Mouse (Mus musculus): ENCODE measurements at regions not wholly inside any gene's neighbourhood (a gene's known extent, or its start where the extent isn't known, plus 50 kb on each side); places are given as distances from the start of the nearest gene placed in this dataset.

- Histone ChIP-seq H3K9me3 (ENCODE audit: control insufficient read depth, low read length) (no peaks in the 10 kb centered on the region), H3K27me3 (ENCODE audit: control insufficient read depth, insufficient read depth, low read length) (no peaks in the 10 kb centered on the region), H3K27ac (no peak overlapping the region), H3K36me3 (replicated peaks; ENCODE audit: control insufficient read depth, insufficient read depth, low read depth) (no peaks in the 10 kb centered on the region), H3K4me3 (ENCODE audit: insufficient read depth in 1 of 2, low read depth in 2 of 2, low read length in 2 of 2) (no peak overlapping the region), H3K9ac (replicated peaks) (no peak overlapping the region), H3K4me1 (replicated peaks; ENCODE audit: control insufficient read depth in 2 of 2, insufficient read depth in 2 of 2, low read length in 1 of 2) (peaks cover 0 to 7% of the 10 kb centered on the region in 2 experiments; a peak in 2 of 4 replicates), H3K4me2 (ENCODE audit: low read depth) (no peak overlapping the region)
- DNase-seq (ENCODE audit: low read depth in 3 of 3, low spot score in 3 of 3): no peak
- TF ChIP-seq EP300 (IDR thresholded peaks at IDR 0.05; ENCODE audit: low read depth) (no peak), CTCF (IDR thresholded peaks at IDR 0.05; ENCODE audit: low read depth) (no peak)
- 18% methylated on average over 6 of the region's 6 CpGs for WGBS (ENCODE audit: insufficient replicate concordance)
- ATAC-seq (ENCODE audit: insufficient read depth): no peak
Measured at GRCm38 (mm10) chr3:52415361-52415760, 147.2 kb downstream of the Foxo1 start.

- ATAC-seq (ENCODE audit: insufficient read depth) (no peak), DNase-seq (ENCODE audit: low read depth in 3 of 3, low spot score in 3 of 3) (no peak)
- H3K27ac ChIP-seq: no peak overlapping the region
- H3K4me1 ChIP-seq (replicated peaks; ENCODE audit: control insufficient read depth in 2 of 2, insufficient read depth in 2 of 2, low read length in 1 of 2): peaks cover 0 to 7% of the 10 kb centered on the region in 2 experiments; a peak in 2 of 4 replicates
- WGBS (ENCODE audit: insufficient replicate concordance): 49% methylated on average over 6 of the region's 6 CpGs
- H3K9me3 ChIP-seq (ENCODE audit: control insufficient read depth, low read length): no peaks in the 10 kb centered on the region
- TF ChIP-seq CTCF (IDR thresholded peaks at IDR 0.05; ENCODE audit: low read depth) (no peak), EP300 (IDR thresholded peaks at IDR 0.05; ENCODE audit: low read depth) (no peak)
- no peaks in the 10 kb centered on the region for H3K27me3 ChIP-seq (ENCODE audit: control insufficient read depth, insufficient read depth, low read length)
- no peak overlapping the region for H3K9ac ChIP-seq (replicated peaks)
- H3K4me2 ChIP-seq (ENCODE audit: low read depth): no peak overlapping the region
- H3K36me3 ChIP-seq (replicated peaks; ENCODE audit: control insufficient read depth, insufficient read depth, low read depth): no peaks in the 10 kb centered on the region
- no peak overlapping the region for H3K4me3 ChIP-seq (ENCODE audit: insufficient read depth in 1 of 2, low read depth in 2 of 2, low read length in 2 of 2)
Measured at GRCm38 (mm10) chr3:52414017-52414416, 145.9 kb downstream of the Foxo1 start.

- ATAC-seq (ENCODE audit: insufficient read depth): no peak
- H3K27ac ChIP-seq: no peak overlapping the region
- H3K4me3 ChIP-seq (ENCODE audit: insufficient read depth in 1 of 2, low read depth in 2 of 2, low read length in 2 of 2): no peak overlapping the region
- DNase-seq (ENCODE audit: low read depth in 3 of 3, low spot score in 3 of 3): no peak
- no peaks in the 10 kb centered on the region for H3K9me3 ChIP-seq (ENCODE audit: control insufficient read depth, low read length)
- TF ChIP-seq CTCF (IDR thresholded peaks at IDR 0.05; ENCODE audit: low read depth): no peak
- no peak for TF ChIP-seq EP300 (IDR thresholded peaks at IDR 0.05; ENCODE audit: low read depth)
- 24% methylated on average over 10 of the region's 10 CpGs for WGBS (ENCODE audit: insufficient replicate concordance)
- no peaks in the 10 kb centered on the region for H3K36me3 ChIP-seq (replicated peaks; ENCODE audit: control insufficient read depth, insufficient read depth, low read depth)
- H3K27me3 ChIP-seq (ENCODE audit: control insufficient read depth, insufficient read depth, low read length): no peaks in the 10 kb centered on the region
- H3K4me1 ChIP-seq (replicated peaks; ENCODE audit: control insufficient read depth in 2 of 2, insufficient read depth in 2 of 2, low read length in 1 of 2): peaks cover 0 to 7% of the 10 kb centered on the region in 2 experiments; a peak in 2 of 4 replicates
- H3K4me2 ChIP-seq (ENCODE audit: low read depth): no peak overlapping the region
- H3K9ac ChIP-seq (replicated peaks): no peak overlapping the region
Measured at GRCm38 (mm10) chr3:52413187-52413746, 145.1 kb downstream of the Foxo1 start.

- Histone ChIP-seq H3K27me3 (ENCODE audit: control insufficient read depth, insufficient read depth, low read length) (no peaks in the 10 kb centered on the region), H3K4me2 (ENCODE audit: low read depth) (no peak overlapping the region), H3K36me3 (replicated peaks; ENCODE audit: control insufficient read depth, insufficient read depth, low read depth) (no peaks in the 10 kb centered on the region), H3K27ac (no peak overlapping the region), H3K9ac (replicated peaks) (no peak overlapping the region), H3K9me3 (ENCODE audit: control insufficient read depth, low read length) (no peaks in the 10 kb centered on the region), H3K4me1 (replicated peaks; ENCODE audit: control insufficient read depth in 2 of 2, insufficient read depth in 2 of 2, low read length in 1 of 2) (peaks cover 0 to 7% of the 10 kb centered on the region in 2 experiments; a peak in 2 of 4 replicates), H3K4me3 (ENCODE audit: insufficient read depth in 1 of 2, low read depth in 2 of 2, low read length in 2 of 2) (no peak overlapping the region)
- TF ChIP-seq CTCF (IDR thresholded peaks at IDR 0.05; ENCODE audit: low read depth): no peak
- TF ChIP-seq EP300 (IDR thresholded peaks at IDR 0.05; ENCODE audit: low read depth): no peak
- ATAC-seq (ENCODE audit: insufficient read depth) (no peak), DNase-seq (ENCODE audit: low read depth in 3 of 3, low spot score in 3 of 3) (no peak)
- WGBS (ENCODE audit: insufficient replicate concordance): 67% methylated on average over 5 of the region's 5 CpGs
Measured at GRCm38 (mm10) chr3:52411356-52411755, 143.2 kb downstream of the Foxo1 start.

- no peak for TF ChIP-seq CTCF (IDR thresholded peaks at IDR 0.05; ENCODE audit: low read depth)
- no peak for TF ChIP-seq EP300 (IDR thresholded peaks at IDR 0.05; ENCODE audit: low read depth)
- Histone ChIP-seq H3K9ac (replicated peaks) (no peak overlapping the region), H3K4me3 (ENCODE audit: insufficient read depth in 1 of 2, low read depth in 2 of 2, low read length in 2 of 2) (no peak overlapping the region), H3K36me3 (replicated peaks; ENCODE audit: control insufficient read depth, insufficient read depth, low read depth) (no peaks in the 10 kb centered on the region), H3K27ac (no peak overlapping the region), H3K4me2 (ENCODE audit: low read depth) (no peak overlapping the region), H3K27me3 (ENCODE audit: control insufficient read depth, insufficient read depth, low read length) (no peaks in the 10 kb centered on the region), H3K4me1 (replicated peaks; ENCODE audit: control insufficient read depth in 2 of 2, insufficient read depth in 2 of 2, low read length in 1 of 2) (peaks cover 0 to 7% of the 10 kb centered on the region in 2 experiments; a peak in 2 of 4 replicates), H3K9me3 (ENCODE audit: control insufficient read depth, low read length) (no peaks in the 10 kb centered on the region)
- no peak for DNase-seq (ENCODE audit: low read depth in 3 of 3, low spot score in 3 of 3)
- 51% methylated on average over 7 of the region's 7 CpGs for WGBS (ENCODE audit: insufficient replicate concordance)
- ATAC-seq (ENCODE audit: insufficient read depth): no peak
Measured at GRCm38 (mm10) chr3:52409465-52409864, 141.3 kb downstream of the Foxo1 start.
